Mouse (Mus musculus): ENCODE measurements around the gene Msln. TPM values are rescaled to one million over a fixed set of nuclear protein-coding genes. Genes with fewer than 3 reads are reported as not detected.

Gene Msln
- 0.75 TPM in 1 of 2 replicates, not detected in the other for polyA plus RNA-seq (2016; fragmentation: Nextera tagmentation; extraction: Ambion mirVana)

GRCm38 (mm10) chr17:25754241-25754640, at the start of gene Msln:
Gene Msln (minus strand): TSS chr17:25754378.
- Histone ChIP-seq H3K4me1 (peaks cover 6% of the 10 kb centered on the region; the same call in 1 of the 2 replicates), H3K4me3 (no peak within 1 kb of the TSS), H3K27ac (no peak within 1 kb of the TSS), H3K9me3 (replicated peaks) (no peaks in the 10 kb centered on the region), H3K9ac (no peak within 1 kb of the TSS), H3K27me3 (0 out of 2 replicates have a peak, but pooled peaks cover 8% of the 10 kb centered on the region), H3K4me2 (replicated peaks) (no peak within 1 kb of the TSS), H3K36me3 (no peaks in the 10 kb centered on the region)
- ATAC-seq (ENCODE audit: low FRiP score): no peak
- WGBS: 85% methylated on average over 9 of the region's 9 CpGs

GRCm38 (mm10) chr17:25802825-25803517, 48.8 kb upstream of the Msln start:
- Histone ChIP-seq H3K4me1 (peaks cover 29% of the 10 kb centered on the region), H3K4me2 (replicated peaks) (peak overlapping the region; percentile 39), H3K4me3 (no peak overlapping the region; the same call in 1 of the 2 replicates), H3K27ac (peak overlapping the region; percentile 94), H3K9ac (peak overlapping the region; percentile 28), H3K27me3 (no peaks in the 10 kb centered on the region; the same call in 1 of the 2 replicates), H3K36me3 (no peaks in the 10 kb centered on the region), H3K9me3 (replicated peaks) (no peaks in the 10 kb centered on the region)
- 4% methylated on average over 10 of the region's 10 CpGs for WGBS
- peak; percentile 93 for ATAC-seq (ENCODE audit: low FRiP score)

- H3K36me3 ChIP-seq: no peaks in the 10 kb centered on the region
- no peak overlapping the region for H3K4me2 ChIP-seq (replicated peaks)
- no peak for ATAC-seq (ENCODE audit: low FRiP score)
- WGBS: 7% methylated on average over 6 of the region's 6 CpGs
- H3K9ac ChIP-seq: no peak overlapping the region
- H3K4me1 ChIP-seq: peaks cover 40% of the 10 kb centered on the region
- H3K9me3 ChIP-seq (replicated peaks): no peaks in the 10 kb centered on the region
- H3K27me3 ChIP-seq: no peaks in the 10 kb centered on the region; the same call in 1 of the 2 replicates
- no peak overlapping the region for H3K27ac ChIP-seq
- H3K4me3 ChIP-seq: no peak overlapping the region
Observed at GRCm38 (mm10) chr17:25801029-25801428, 46.9 kb upstream of the Msln start.

- H3K4me1 ChIP-seq: peaks cover 51% of the 10 kb centered on the region
- peak within 1 kb of the TSS; percentile 76 for H3K4me3 ChIP-seq
- peak within 1 kb of the TSS; percentile 92 for H3K4me2 ChIP-seq (replicated peaks)
- WGBS: 0% methylated on average over 35 of the region's 35 CpGs
- H3K9ac ChIP-seq: peak within 1 kb of the TSS; percentile 73
- H3K36me3 ChIP-seq: no peaks in the 10 kb centered on the region
- H3K27me3 ChIP-seq: no peaks in the 10 kb centered on the region
- peak within 1 kb of the TSS; percentile 93 for H3K27ac ChIP-seq
- ATAC-seq (ENCODE audit: low FRiP score): peak; percentile 70
- H3K9me3 ChIP-seq (replicated peaks): no peaks in the 10 kb centered on the region
Observed at GRCm38 (mm10) chr17:25796951-25797369, 42.8 kb upstream of the Msln start, which contains the start of gene Metrn. Gene Metrn (minus strand): TSS chr17:25797136.

- Histone ChIP-seq H3K27ac (peak overlapping the region; percentile 93), H3K9me3 (replicated peaks) (no peaks in the 10 kb centered on the region), H3K9ac (peak overlapping the region; percentile 73), H3K4me3 (peak overlapping the region; percentile 76), H3K4me1 (peaks cover 53% of the 10 kb centered on the region), H3K4me2 (replicated peaks) (peak overlapping the region; percentile 92), H3K36me3 (no peaks in the 10 kb centered on the region), H3K27me3 (no peaks in the 10 kb centered on the region)
- no peak for ATAC-seq (ENCODE audit: low FRiP score)
- 1% methylated on average over 37 of the region's 37 CpGs for WGBS
Observed at GRCm38 (mm10) chr17:25796211-25796771, 42.1 kb upstream of the Msln start.

- H3K27ac ChIP-seq: peak within 1 kb of the TSS; percentile 93
- no peak for ATAC-seq (ENCODE audit: low FRiP score)
- peaks cover 58% of the 10 kb centered on the region for H3K4me1 ChIP-seq
Observed at GRCm38 (mm10) chr17:25795609-25796092, 41.5 kb upstream of the Msln start, which contains the start of gene AC134908.4. Gene AC134908.4 (minus strand): TSS chr17:25795659.

GRCm38 (mm10) chr17:25794998-25795397, 40.8 kb upstream of the Msln start:
- WGBS: 39% methylated on average over 17 of the region's 17 CpGs
- no peak for ATAC-seq (ENCODE audit: low FRiP score)
- Histone ChIP-seq H3K4me2 (replicated peaks) (peak overlapping the region; percentile 92), H3K27me3 (no peaks in the 10 kb centered on the region), H3K36me3 (no peaks in the 10 kb centered on the region), H3K9me3 (replicated peaks) (no peaks in the 10 kb centered on the region), H3K4me3 (peak overlapping the region; percentile 76), H3K9ac (peak overlapping the region; percentile 73), H3K27ac (peak overlapping the region; percentile 93), H3K4me1 (peaks cover 61% of the 10 kb centered on the region)

More at GRCm38 (mm10) chr17:25795609-25796092, 41.5 kb upstream of the Msln start, which contains the start of gene AC134908.4:
- peak within 1 kb of the TSS; percentile 73 for H3K9ac ChIP-seq
- H3K27me3 ChIP-seq: no peaks in the 10 kb centered on the region
- H3K36me3 ChIP-seq: no peaks in the 10 kb centered on the region
- peak within 1 kb of the TSS; percentile 76 for H3K4me3 ChIP-seq
- 4% methylated on average over 6 of the region's 6 CpGs for WGBS
- H3K9me3 ChIP-seq (replicated peaks): no peaks in the 10 kb centered on the region
- H3K4me2 ChIP-seq (replicated peaks): peak within 1 kb of the TSS; percentile 92

GRCm38 (mm10) chr17:25794197-25794596, 40.0 kb upstream of the Msln start:
- peak overlapping the region; percentile 92 for H3K4me2 ChIP-seq (replicated peaks)
- 0 out of 2 replicates have a peak overlapping the region, but pooled peaks have one; percentile 3 for H3K4me3 ChIP-seq
- peaks cover 8% of the 10 kb centered on the region; the same call in 1 of the 2 replicates for H3K36me3 ChIP-seq
- peaks cover 61% of the 10 kb centered on the region for H3K4me1 ChIP-seq
- 30% methylated on average over 13 of the region's 13 CpGs for WGBS
- peak overlapping the region; percentile 93 for H3K27ac ChIP-seq
- ATAC-seq (ENCODE audit: low FRiP score): peak; percentile 44
- no peaks in the 10 kb centered on the region for H3K27me3 ChIP-seq
- H3K9me3 ChIP-seq (replicated peaks): no peaks in the 10 kb centered on the region
- H3K9ac ChIP-seq: no peak overlapping the region

- peak within 1 kb of the TSS; percentile 83 for H3K9ac ChIP-seq
- H3K4me3 ChIP-seq: peak within 1 kb of the TSS; percentile 68
- H3K27ac ChIP-seq: peak within 1 kb of the TSS; percentile 93
- WGBS: under 1% methylated on average over 14 of the region's 14 CpGs
- no peaks in the 10 kb centered on the region for H3K9me3 ChIP-seq (replicated peaks)
- peaks cover 60% of the 10 kb centered on the region for H3K4me1 ChIP-seq
- H3K27me3 ChIP-seq: no peaks in the 10 kb centered on the region
- peaks cover 16% of the 10 kb centered on the region for H3K36me3 ChIP-seq
- H3K4me2 ChIP-seq (replicated peaks): peak within 1 kb of the TSS; percentile 89
- ATAC-seq (ENCODE audit: low FRiP score): peak; percentile 32
Observed at GRCm38 (mm10) chr17:25792615-25793014, 38.4 kb upstream of the Msln start, which contains the start of gene Fam173a. Gene Fam173a (minus strand): TSS chr17:25792901.

- Histone ChIP-seq H3K4me2 (replicated peaks) (peak overlapping the region; percentile 89), H3K27ac (peak overlapping the region; percentile 93), H3K4me3 (peak overlapping the region; percentile 68), H3K36me3 (peaks cover 22% of the 10 kb centered on the region), H3K27me3 (no peaks in the 10 kb centered on the region), H3K4me1 (peaks cover 54% of the 10 kb centered on the region), H3K9ac (peak overlapping the region; percentile 83), H3K9me3 (replicated peaks) (no peaks in the 10 kb centered on the region)
- under 1% methylated on average over 45 of the region's 45 CpGs for WGBS
- ATAC-seq (ENCODE audit: low FRiP score): peak; percentile 26
Observed at GRCm38 (mm10) chr17:25791843-25792527, 37.8 kb upstream of the Msln start.

- Histone ChIP-seq H3K27me3 (no peaks in the 10 kb centered on the region), H3K4me3 (peak overlapping the region; percentile 68), H3K4me1 (peaks cover 51% of the 10 kb centered on the region), H3K9me3 (replicated peaks) (no peaks in the 10 kb centered on the region), H3K9ac (peak overlapping the region; percentile 83), H3K27ac (peak overlapping the region; percentile 93), H3K4me2 (replicated peaks) (peak overlapping the region; percentile 89), H3K36me3 (peaks cover 26% of the 10 kb centered on the region)
- WGBS: 29% methylated on average over 19 of the region's 19 CpGs
- no peak for ATAC-seq (ENCODE audit: low FRiP score)
Observed at GRCm38 (mm10) chr17:25791320-25791842, 37.2 kb upstream of the Msln start.
